Comparison of ENCODE assay signal across 8 mouse cellular contexts in genomic region chr2:69884581-69884980, GRCm38 (mm10). TPM values are rescaled to one million over a fixed set of nuclear protein-coding genes. Genes with fewer than 3 reads are reported as not detected.
DNase-seq lines count a peak whose midpoint lies in the region; ATAC-seq and TF ChIP-seq lines count a peak whose summit lies in the region.

No protein-coding gene starts in this region.

- in situ Hi-C loops in ES-E14 (cut with MboI; ENCODE audit: low sequenced_read_pairs in 2 of 2, unreplicated experiment in 2 of 2), result no loop called here

- H3K4me2 ChIP-seq in heart, embryonic 13.5 days, result peak overlapping the region; percentile 91

- no peaks in the 10 kb centered on the region for H3K9me3 ChIP-seq in heart, embryonic 13.5 days
- no peaks in the 10 kb centered on the region for H3K9me3 ChIP-seq in ES-E14 (ENCODE audit: control insufficient read depth, insufficient read depth, low read depth, low read length)
- H3K9me3 ChIP-seq in hindbrain, embryonic 10.5 days, result no peaks in the 10 kb centered on the region
- H3K9me3 ChIP-seq in midbrain, embryonic 10.5 days (replicated peaks), result no peaks in the 10 kb centered on the region

- WGBS in heart, embryonic 13.5 days, result 47% methylated on average over 6 of the region's 6 CpGs
- WGBS in hindbrain, embryonic 10.5 days, result 68% methylated on average over 6 of the region's 6 CpGs
- WGBS in midbrain, embryonic 10.5 days, result 65% methylated on average over 6 of the region's 6 CpGs

- H3K36me3 ChIP-seq in heart, embryonic 13.5 days, result peaks cover 14% of the 10 kb centered on the region
- no peaks in the 10 kb centered on the region for H3K36me3 ChIP-seq in ES-E14 (ENCODE audit: control insufficient read depth, insufficient read depth, low read length, poor library complexity, severe bottlenecking)
- peaks cover 3% of the 10 kb centered on the region; the same call in 1 of the 2 replicates for H3K36me3 ChIP-seq in hindbrain, embryonic 10.5 days
- H3K36me3 ChIP-seq in midbrain, embryonic 10.5 days, result peaks cover 6% of the 10 kb centered on the region; the same call in 1 of the 2 replicates

- H3K27ac ChIP-seq in heart, embryonic 13.5 days (replicated peaks), result peak overlapping the region; percentile 71; the same call in 1 of the 2 replicates
- H3K27ac ChIP-seq in ES-E14 (ENCODE audit: insufficient read depth, low read depth, low read length, poor library complexity, severe bottlenecking), result peak overlapping the region; percentile 11; the same call in 1 of the 2 replicates
- H3K27ac ChIP-seq in hindbrain, embryonic 10.5 days, result peak overlapping the region; percentile 91; the same call in 1 of the 2 replicates
- H3K27ac ChIP-seq in midbrain, embryonic 10.5 days (replicated peaks), result no peak overlapping the region

- H3K4me1 ChIP-seq in heart, embryonic 13.5 days, result peaks cover 16% of the 10 kb centered on the region
- H3K4me1 ChIP-seq in ES-E14 (ENCODE audit: control insufficient read depth in 2 of 2, insufficient read depth in 2 of 2, low read length in 2 of 2, poor library complexity in 1 of 2), result peaks cover 0 to 4% of the 10 kb centered on the region in 2 experiments; a peak in 3 of 4 replicates
- peaks cover 19% of the 10 kb centered on the region for H3K4me1 ChIP-seq in hindbrain, embryonic 10.5 days (replicated peaks)
- peaks cover 18% of the 10 kb centered on the region for H3K4me1 ChIP-seq in midbrain, embryonic 10.5 days

- H3K27me3 ChIP-seq in heart, embryonic 13.5 days (replicated peaks), result no peaks in the 10 kb centered on the region
- no peaks in the 10 kb centered on the region for H3K27me3 ChIP-seq in hindbrain, embryonic 10.5 days (ENCODE audit: insufficient read depth, poor library complexity, severe bottlenecking)
- no peaks in the 10 kb centered on the region for H3K27me3 ChIP-seq in midbrain, embryonic 10.5 days (ENCODE audit: low read depth, poor library complexity, severe bottlenecking)

- ATAC-seq in heart, embryonic 13.5 days (ENCODE audit: extremely low read depth, insufficient number of reproducible peaks, low FRiP score, low TSS enrichment), result no peak

- H3K4me3 ChIP-seq in heart, embryonic 13.5 days, result peak overlapping the region; percentile 80
- H3K4me3 ChIP-seq in ES-E14 (ENCODE audit: insufficient read depth in 1 of 2, low read depth in 1 of 2, low read length in 2 of 2, poor library complexity in 1 of 2, severe bottlenecking in 1 of 2), result peak overlapping the region; percentile 88 to 92
- peak overlapping the region; percentile 81 for H3K4me3 ChIP-seq in hindbrain, embryonic 10.5 days
- peak overlapping the region; percentile 78 for H3K4me3 ChIP-seq in midbrain, embryonic 10.5 days

- DNase-seq in heart, postnatal 4 days, result no peak
- no peak for DNase-seq in ES-E14 (ENCODE audit: low read depth, low spot score)
- DNase-seq in hindbrain, embryonic 10.5 days (ENCODE audit: low spot score), result no peak
- DNase-seq in midbrain, embryonic 10.5 days (ENCODE audit: low spot score), result no peak
- no peak for DNase-seq in cerebellum, adult 11 months
- no peak for DNase-seq in urinary bladder, postnatal 14 days (ENCODE audit: low spot score)
- DNase-seq in urinary bladder, postnatal 4 days (ENCODE audit: low spot score in 2 of 2), result no peak

- H3K9ac ChIP-seq in heart, embryonic 13.5 days, result peak overlapping the region; percentile 96
- peak overlapping the region; percentile 91; the same call in 1 of the 2 replicates for H3K9ac ChIP-seq in ES-E14 (ENCODE audit: insufficient read depth, low read depth, low read length, poor library complexity, severe bottlenecking)

TF ChIP-seq in ES-E14, 5 proteins besides CTCF, POLR2A, EP300 and RAD21:
- TF ChIP-seq HCFC1 (IDR thresholded peaks at IDR 0.05; ENCODE audit: borderline replicate concordance, insufficient read depth, low read length) (no peak), MAFK (IDR thresholded peaks at IDR 0.05; ENCODE audit: insufficient read depth, low read depth, low read length) (no peak), ZC3H11A (IDR thresholded peaks at IDR 0.05; ENCODE audit: borderline replicate concordance, low read depth, low read length) (no peak), CHD2 (IDR thresholded peaks at IDR 0.05; ENCODE audit: low read depth, low read length) (no peak), ZNF384 (IDR thresholded peaks at IDR 0.05; ENCODE audit: low read depth, low read length) (no peak)

RNA-seq across cellular contexts. Expression of gene Mettl5, which starts 0.8 kb away (rescaled TPM):
- polyA plus RNA-seq in heart, embryonic 13.5 days (2015; fragmentation: Nextera tagmentation; extraction: Ambion mirVana), result 32.6 and 37.3 TPM in 2 replicates
- 10 to 100 TPM; 21.6 to 22.1 TPM for total RNA-seq in heart, postnatal 4 days (2021)
- total RNA-seq in ES-E14 (2012; rRNA removed), result 31.6 and 43.0 TPM in 2 replicates
- 39.0 and 45.9 TPM in 2 replicates for polyA plus RNA-seq in hindbrain, embryonic 10.5 days (2016; fragmentation: Nextera tagmentation; extraction: Ambion mirVana)
- polyA plus RNA-seq in midbrain, embryonic 10.5 days (2016; fragmentation: Nextera tagmentation; extraction: Ambion mirVana), result 43.4 and 44.7 TPM in 2 replicates

RNA-seq across cellular contexts. Expression of gene Ubr3, which starts 12.5 kb away (rescaled TPM):
- polyA plus RNA-seq in heart, embryonic 13.5 days (2015; fragmentation: Nextera tagmentation; extraction: Ambion mirVana), result 10.0 and 11.3 TPM in 2 replicates
- 10 to 100 TPM; 87.2 to 88.7 TPM for total RNA-seq in heart, postnatal 4 days (2021)
- 64.3 and 64.6 TPM in 2 replicates for total RNA-seq in ES-E14 (2012; rRNA removed)
- 10.9 and 13.6 TPM in 2 replicates for polyA plus RNA-seq in hindbrain, embryonic 10.5 days (2016; fragmentation: Nextera tagmentation; extraction: Ambion mirVana)
- 11.7 and 15.9 TPM in 2 replicates for polyA plus RNA-seq in midbrain, embryonic 10.5 days (2016; fragmentation: Nextera tagmentation; extraction: Ambion mirVana)

RNA-seq across cellular contexts. Expression of gene Ssb, which starts 23.2 kb away (rescaled TPM):
- 193 and 222 TPM in 2 replicates for polyA plus RNA-seq in heart, embryonic 13.5 days (2015; fragmentation: Nextera tagmentation; extraction: Ambion mirVana)
- total RNA-seq in heart, postnatal 4 days (2021), result 100 to 1,000 TPM; 112 to 114 TPM
- total RNA-seq in ES-E14 (2012; rRNA removed), result 118 and 191 TPM in 2 replicates
- polyA plus RNA-seq in hindbrain, embryonic 10.5 days (2016; fragmentation: Nextera tagmentation; extraction: Ambion mirVana), result 215 and 355 TPM in 2 replicates
- 354 and 383 TPM in 2 replicates for polyA plus RNA-seq in midbrain, embryonic 10.5 days (2016; fragmentation: Nextera tagmentation; extraction: Ambion mirVana)
